Mouse (Mus musculus) bone marrow, adult 2 months (tissue): ENCODE results near the gene Igsf23.
A peak's percentile ranks its signal among the peaks of the same experiment; 100 is the strongest.

Experiments used
- CTCF ChIP-seq: fragments of 200-500 bp; IDR thresholded peaks from 2 replicates; pipeline ENCODE4 v1.5.1; 2011; ENCODE audit warnings: low read length, control low read depth; ENCODE audit not compliant: control insufficient read depth, insufficient read depth
- POLR2A ChIP-seq: fragments of 200-500 bp; IDR thresholded peaks from 2 replicates; pipeline ENCODE4 v1.6.1; 2011; ENCODE audit warnings: low read depth, mild to moderate bottlenecking, control low read depth, low read length, borderline replicate concordance; ENCODE audit not compliant: control insufficient read depth

DNA sequence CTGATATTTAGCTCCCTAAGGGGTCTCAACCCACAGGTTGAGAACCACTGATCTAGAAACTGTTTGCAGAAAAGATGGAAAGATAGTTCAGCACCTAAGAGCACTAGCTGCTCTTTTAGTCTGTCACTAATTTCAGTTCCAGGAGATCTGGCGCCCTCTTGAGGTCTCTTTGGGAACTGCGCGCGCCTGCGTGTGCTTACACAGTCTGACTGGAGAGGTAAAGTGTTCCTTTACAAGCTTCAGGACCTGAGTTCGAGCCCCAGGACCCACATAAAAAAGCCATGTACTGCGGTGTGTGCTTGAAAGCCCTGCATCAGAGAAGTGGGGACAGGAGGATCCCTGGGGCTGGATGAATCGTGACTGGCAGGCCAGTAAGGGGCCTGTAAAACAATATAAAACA is 60.7 kb downstream of the Igsf23 start:
- TF ChIP-seq CTCF (peak; percentile 77), POLR2A (no peak)
